Mouse (Mus musculus) kidney, postnatal 36 days (tissue): ENCODE measurements at regions not wholly inside any gene's neighbourhood (a gene's known extent, or its start where the extent isn't known, plus 50 kb on each side); places are given as distances from the start of the nearest gene placed in this dataset.

Source experiments
- DNase-seq, 2 experiments: peaks; one replicate each; pipeline ENCODE4 v3.0.0; 2021 to 2022; ENCODE audit warnings: mixed read lengths in 2 of 2

- DNase-seq: no peak
These were observed 149.5 kb downstream of the Ackr3 start for GRCm38 (mm10) chr1:90353325-90353724.

- no peak for DNase-seq
These were observed 152.8 kb downstream of the Ackr3 start for GRCm38 (mm10) chr1:90356567-90356966.

- no peak for DNase-seq
These were observed 153.6 kb downstream of the Ackr3 start for GRCm38 (mm10) chr1:90357391-90357790.

GRCm38 (mm10) chr1:90358971-90359370 is 155.2 kb downstream of the Ackr3 start:
- no peak for DNase-seq

- no peak for DNase-seq
These were observed 156.3 kb downstream of the Ackr3 start for GRCm38 (mm10) chr1:90360065-90360464.

- no peak for DNase-seq
These were observed 160.7 kb downstream of the Ackr3 start for GRCm38 (mm10) chr1:90364444-90364843.

GRCm38 (mm10) chr1:90368581-90368980 is 164.8 kb downstream of the Ackr3 start:
- DNase-seq: no peak

- DNase-seq: peak; percentile 7 to 12
These were observed 165.5 kb downstream of the Ackr3 start for GRCm38 (mm10) chr1:90369287-90369686.

GRCm38 (mm10) chr1:90370766-90371165 is 167.0 kb downstream of the Ackr3 start:
- no peak for DNase-seq

- no peak for DNase-seq
These were observed 169.2 kb downstream of the Ackr3 start for GRCm38 (mm10) chr1:90373001-90373400.

- no peak for DNase-seq
These were observed 170.7 kb downstream of the Ackr3 start for GRCm38 (mm10) chr1:90374517-90374916.

GRCm38 (mm10) chr1:90380034-90380705 is 176.4 kb downstream of the Ackr3 start:
- no peak for DNase-seq

GRCm38 (mm10) chr1:90382941-90383470 is 179.2 kb downstream of the Ackr3 start:
- DNase-seq: no peak

GRCm38 (mm10) chr1:90385024-90385423 is 181.2 kb downstream of the Ackr3 start:
- no peak for DNase-seq

- no peak for DNase-seq
These were observed 183.0 kb downstream of the Ackr3 start for GRCm38 (mm10) chr1:90386792-90387191.

- DNase-seq: no peak
These were observed 186.6 kb downstream of the Ackr3 start for GRCm38 (mm10) chr1:90390422-90390821.

- no peak for DNase-seq
These were observed 190.1 kb downstream of the Ackr3 start for GRCm38 (mm10) chr1:90393861-90394260.

GRCm38 (mm10) chr1:90395331-90396016 is 191.7 kb downstream of the Ackr3 start:
- no peak for DNase-seq

GRCm38 (mm10) chr1:90396660-90397059 is 192.9 kb downstream of the Ackr3 start:
- DNase-seq: no peak

- no peak for DNase-seq
These were observed 193.6 kb downstream of the Ackr3 start for GRCm38 (mm10) chr1:90397355-90397754.

GRCm38 (mm10) chr1:90398396-90398975 is 194.7 kb downstream of the Ackr3 start:
- DNase-seq: no peak

- DNase-seq: no peak
These were observed 199.3 kb downstream of the Ackr3 start for GRCm38 (mm10) chr1:90403057-90403456.

- DNase-seq: no peak
These were observed 197.9 kb upstream of the Cops8 start for GRCm38 (mm10) chr1:90404717-90405487.
